Mouse (Mus musculus): ENCODE measurements around the gene Herc4.
A peak's percentile ranks its signal among the peaks of the same experiment; 100 is the strongest.

Gene Herc4

GRCm38 (mm10) chr10:63248421-63248820, 4.8 kb downstream of the Herc4 start:
- DNase-seq (ENCODE audit: low read depth, low spot score), result no peak

- no peak for DNase-seq (ENCODE audit: low read depth, low spot score)
Observed at GRCm38 (mm10) chr10:63258696-63259095, 15.1 kb downstream of the Herc4 start.

- DNase-seq (ENCODE audit: low read depth, low spot score), result no peak
Observed at GRCm38 (mm10) chr10:63259340-63259739, 15.7 kb downstream of the Herc4 start.

DNA sequence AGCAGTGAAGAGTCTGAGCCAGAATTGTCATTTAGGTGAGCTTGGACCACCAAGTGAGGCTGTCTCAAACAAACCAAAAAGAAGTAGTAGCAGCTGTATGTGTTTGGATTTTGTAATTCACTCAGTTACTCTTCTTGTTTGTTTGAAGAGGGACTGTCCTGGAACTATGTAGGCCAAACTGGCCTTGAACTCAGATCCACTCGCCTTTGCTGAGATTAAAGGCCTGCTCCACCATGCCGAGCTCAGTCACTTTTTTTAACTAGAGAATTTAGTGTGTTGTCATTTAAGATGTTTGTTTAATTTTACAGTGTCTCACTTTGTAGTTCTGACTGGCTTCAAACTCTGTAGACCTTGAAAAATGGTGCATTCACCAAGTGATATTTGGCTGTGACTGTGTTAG, 24.3 kb downstream of the Herc4 start:
- DNase-seq (ENCODE audit: low read depth, low spot score), result no peak

DNA sequence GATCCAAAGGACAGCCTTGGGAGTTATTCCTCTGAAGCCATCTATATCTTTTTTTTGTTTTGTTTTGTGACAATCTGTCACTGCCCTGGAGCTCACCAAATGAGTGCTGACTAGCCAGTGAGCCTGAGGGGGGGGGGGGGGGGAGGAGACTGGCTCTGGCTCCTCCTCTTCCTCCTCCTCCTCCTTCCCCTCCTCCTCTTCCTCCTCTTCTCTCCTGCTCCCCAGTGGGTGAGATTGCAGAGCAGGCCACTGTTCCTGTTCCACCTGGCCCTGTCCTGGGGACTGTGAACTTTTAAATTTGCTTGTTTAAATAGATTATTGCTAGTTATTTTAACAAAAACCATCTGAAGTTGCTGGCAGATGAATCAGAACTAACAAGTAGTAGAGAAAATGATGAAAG, 28.8 kb downstream of the Herc4 start:
- DNase-seq (ENCODE audit: low read depth, low spot score), result no peak

GRCm38 (mm10) chr10:63272868-63273267, 29.3 kb downstream of the Herc4 start:
- no peak for DNase-seq (ENCODE audit: low read depth, low spot score)

DNA sequence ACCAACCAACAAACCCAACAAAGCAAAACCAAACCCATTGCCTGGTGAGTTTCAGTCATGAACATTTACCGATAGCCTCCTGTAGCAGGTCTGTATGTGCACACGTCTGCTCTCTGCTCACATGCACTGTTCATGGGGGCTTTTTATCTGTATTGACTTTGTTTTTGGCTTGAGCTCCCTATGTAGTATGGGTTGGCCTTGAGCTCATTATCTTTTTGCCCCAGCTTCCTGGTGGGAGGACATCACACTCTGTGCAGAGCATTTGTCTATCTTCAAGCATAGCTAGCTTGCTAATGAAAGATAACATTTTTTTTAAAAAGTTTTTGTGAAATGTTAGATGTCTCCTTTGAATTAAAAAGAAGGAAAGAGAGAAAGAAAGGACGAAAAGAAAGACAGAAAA, 33.4 kb downstream of the Herc4 start:
- no peak for DNase-seq (ENCODE audit: low read depth, low spot score)

GRCm38 (mm10) chr10:63279851-63280250, 36.2 kb downstream of the Herc4 start:
- no peak for DNase-seq (ENCODE audit: low read depth, low spot score)

- DNase-seq (ENCODE audit: low read depth, low spot score), result no peak
Observed at GRCm38 (mm10) chr10:63282417-63282816, 38.8 kb downstream of the Herc4 start.

DNA sequence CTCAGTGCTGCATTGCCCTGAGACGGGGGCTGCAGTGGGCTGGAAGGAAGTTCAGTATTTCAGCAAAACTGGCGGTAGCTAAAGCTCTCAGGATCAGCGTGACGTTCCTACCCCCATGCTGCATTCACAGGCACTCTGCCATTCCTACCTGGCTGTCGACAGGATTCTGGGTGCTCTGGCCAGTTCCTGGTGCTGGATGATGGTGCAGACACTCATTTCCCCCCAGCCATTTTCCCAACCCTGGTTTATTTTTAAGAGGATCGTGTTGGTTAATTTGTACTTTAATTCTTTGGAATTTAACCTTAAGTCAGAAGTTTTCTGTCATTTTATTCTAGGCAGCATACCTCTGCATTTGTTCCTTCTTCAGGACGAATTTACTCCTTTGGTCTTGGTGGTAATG, 39.2 kb downstream of the Herc4 start:
- no peak for DNase-seq (ENCODE audit: low read depth, low spot score)

DNA sequence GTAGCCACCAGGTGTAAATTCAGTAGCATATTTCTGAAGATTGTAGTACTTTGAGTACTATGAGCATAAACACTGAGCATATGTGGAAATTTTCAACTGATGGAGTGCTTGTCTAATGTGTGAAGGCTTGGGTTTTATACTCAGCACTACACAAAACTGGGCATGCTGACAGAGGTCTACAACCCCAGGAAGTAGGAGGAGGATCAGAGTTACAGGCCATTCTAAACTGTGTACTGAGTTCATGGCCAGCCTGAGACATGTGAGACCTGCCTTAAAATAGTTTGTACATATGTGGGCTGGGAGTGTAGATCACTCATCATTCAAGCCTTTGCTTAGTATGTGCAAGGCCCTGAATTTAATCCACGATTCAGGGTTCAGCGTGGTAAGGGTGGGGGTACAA, 58.7 kb downstream of the Herc4 start:
- DNase-seq (ENCODE audit: low read depth, low spot score), result no peak

GRCm38 (mm10) chr10:63308582-63309366, 65.2 kb downstream of the Herc4 start:
- peak; percentile 75 for DNase-seq (ENCODE audit: low read depth, low spot score)

DNA sequence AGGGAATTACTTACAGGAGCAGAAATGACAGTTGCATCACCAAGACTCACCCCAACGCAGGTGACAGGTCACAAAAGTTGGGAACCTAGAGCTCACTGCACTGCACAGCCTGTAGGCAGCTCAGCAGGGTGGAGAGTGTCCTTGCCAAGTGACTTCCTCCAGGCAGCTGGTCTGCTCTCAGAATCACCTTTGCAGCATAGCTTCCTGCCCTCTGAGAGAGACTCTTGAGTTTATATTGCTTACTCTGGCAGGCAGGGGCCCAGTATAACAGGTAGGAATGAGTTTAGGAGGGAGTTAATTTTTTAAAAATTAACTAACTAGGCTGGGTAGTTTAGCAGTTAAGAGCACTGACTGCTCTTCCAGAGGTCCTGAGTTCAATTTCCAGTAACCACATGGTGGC, 70.1 kb downstream of the Herc4 start:
- DNase-seq (ENCODE audit: low read depth, low spot score), result no peak

- no peak for DNase-seq (ENCODE audit: low read depth, low spot score)
Observed at GRCm38 (mm10) chr10:63327091-63327490, 83.5 kb downstream of the Herc4 start.

- DNase-seq (ENCODE audit: low read depth, low spot score), result no peak
Observed at GRCm38 (mm10) chr10:63336901-63337300, 93.3 kb downstream of the Herc4 start.

GRCm38 (mm10) chr10:63337326-63337725, 93.7 kb downstream of the Herc4 start:
- no peak for DNase-seq (ENCODE audit: low read depth, low spot score)

GRCm38 (mm10) chr10:63337951-63338836, 94.6 kb downstream of the Herc4 start:
- peak; percentile 51 for DNase-seq (ENCODE audit: low read depth, low spot score)

GRCm38 (mm10) chr10:63338914-63339643, 95.5 kb downstream of the Herc4 start:
- DNase-seq (ENCODE audit: low read depth, low spot score), result peak; percentile 84

- no peak for DNase-seq (ENCODE audit: low read depth, low spot score)
Observed at GRCm38 (mm10) chr10:63341351-63341750, 97.7 kb downstream of the Herc4 start.

DNA sequence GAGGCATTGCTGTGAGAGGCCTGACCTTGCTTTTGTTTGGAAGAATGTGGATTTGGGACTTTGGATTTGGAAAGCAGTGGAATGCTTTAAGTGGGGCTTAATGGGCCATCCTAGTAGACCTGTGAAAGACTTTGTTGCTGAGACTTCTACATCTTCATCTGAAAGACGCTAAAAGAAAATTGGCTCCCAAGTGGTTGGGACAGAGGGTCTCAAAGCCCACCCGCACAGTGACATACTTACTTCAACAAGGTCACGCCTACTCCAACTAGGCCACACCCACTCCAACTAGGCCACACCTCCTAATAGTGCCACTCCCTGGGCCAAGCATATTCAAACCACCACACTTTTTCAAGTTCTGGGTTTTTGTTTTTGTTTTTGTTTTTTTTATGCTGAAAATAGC, 101.1 kb downstream of the Herc4 start:
- DNase-seq (ENCODE audit: low read depth, low spot score), result no peak

GRCm38 (mm10) chr10:63348291-63348690, 104.7 kb downstream of the Herc4 start:
- no peak for DNase-seq (ENCODE audit: low read depth, low spot score)

DNA sequence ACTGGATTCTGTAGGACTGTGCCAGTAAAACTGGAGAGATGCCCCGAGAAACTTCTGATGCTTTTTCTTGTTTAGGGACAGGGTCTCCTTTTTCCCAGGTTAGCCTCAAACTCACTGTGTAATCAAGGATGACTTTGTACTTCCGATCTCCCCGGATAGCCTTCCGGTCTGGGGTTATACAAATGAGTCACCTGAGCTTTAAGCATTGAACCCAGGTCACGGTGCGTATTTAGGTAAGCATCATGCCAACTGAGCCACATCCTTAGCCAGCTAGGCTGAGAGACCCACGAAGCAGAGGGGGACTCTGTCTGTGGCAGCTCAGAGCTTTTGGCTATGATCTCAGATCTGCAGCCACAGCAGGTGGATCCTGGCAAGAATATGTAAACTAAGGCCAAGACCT, 107.1 kb downstream of the Herc4 start:
- no peak for DNase-seq (ENCODE audit: low read depth, low spot score)
